Mouse (Mus musculus): ENCODE measurements around the gene Acnat2.
"Not testable (repeated sequence)": the region's sequence is repeated elsewhere in the genome, so short reads cannot be mapped to it uniquely, and the experiment has no call there.

The Acnat2 gene

DNA sequence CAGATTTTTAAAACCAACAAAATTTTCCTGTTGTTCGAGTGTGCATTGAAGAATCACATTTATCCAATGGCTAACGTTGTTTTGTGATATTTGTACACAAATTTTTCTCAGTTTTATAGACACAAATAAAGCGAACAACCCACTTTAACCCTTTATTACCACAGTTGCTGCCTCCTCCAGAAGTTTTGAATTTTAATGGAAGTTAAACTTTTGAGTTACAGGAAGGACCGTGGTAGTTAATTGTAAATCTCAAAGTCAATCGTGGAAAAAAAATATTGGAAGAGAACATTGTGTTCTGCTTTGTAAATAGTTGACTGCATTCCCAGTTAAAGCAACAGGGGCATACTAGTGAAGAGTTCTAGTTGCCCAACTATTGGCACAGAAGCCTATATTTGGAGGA, at the start of gene Acnat2:
TSS of gene Acnat2 (minus strand) at position 195 of the 400 bp plus-strand sequence.
- ATAC-seq (ENCODE audit: insufficient number of reproducible peaks, low FRiP score, low TSS enrichment): not testable (repeated sequence)

DNA sequence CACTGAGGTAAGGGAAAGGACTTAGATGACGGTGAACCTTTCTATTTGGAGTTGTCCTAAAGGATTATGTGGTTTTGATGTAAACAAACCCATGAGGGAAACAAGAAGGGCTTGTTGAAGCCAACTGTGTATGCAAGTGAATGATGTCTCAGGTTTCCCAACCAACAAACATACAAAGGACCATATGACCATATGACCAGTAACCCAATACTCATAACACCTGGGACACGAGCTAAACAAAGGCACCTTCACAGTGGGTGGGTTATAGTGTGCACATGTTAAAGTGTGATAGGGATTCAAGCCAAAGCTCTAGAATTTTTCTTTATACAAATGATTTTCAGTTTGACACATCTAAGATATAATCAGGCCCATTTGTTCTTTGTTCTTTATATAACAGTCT, 48.2 kb upstream of the Acnat2 start:
- ATAC-seq (ENCODE audit: insufficient number of reproducible peaks, low FRiP score, low TSS enrichment): no peak

DNA sequence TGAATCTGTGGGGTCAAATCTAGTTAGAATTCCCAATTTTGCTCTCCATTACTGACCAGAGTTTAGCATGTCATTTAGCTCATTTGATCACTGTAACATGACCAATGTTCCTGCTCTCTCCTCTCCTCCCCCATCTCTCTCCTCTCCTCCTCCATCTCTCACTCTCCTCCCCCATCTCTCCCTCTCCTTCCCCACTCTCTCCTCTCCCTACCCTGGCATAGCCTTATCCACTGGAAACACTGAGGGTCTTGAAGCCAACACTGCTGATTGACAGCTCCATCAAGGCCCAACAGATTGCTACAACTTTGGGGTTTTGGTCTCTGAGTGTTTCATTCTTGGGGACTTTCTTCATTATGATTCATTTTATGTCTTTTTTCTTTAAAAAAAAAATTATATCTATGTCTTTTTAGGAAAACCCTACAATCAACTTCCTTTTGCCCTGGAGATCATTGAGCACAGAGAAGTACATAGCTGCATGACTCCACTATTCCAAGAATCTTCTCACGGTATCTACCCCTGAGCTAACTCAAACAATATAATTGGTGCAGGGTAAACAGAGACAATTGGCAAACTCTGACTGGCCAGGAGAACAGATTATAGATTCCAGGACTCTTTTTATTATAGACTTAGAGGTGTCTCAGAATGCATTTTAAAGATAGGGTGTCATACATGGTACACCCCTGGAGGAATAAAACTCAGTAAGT, 44.0 kb upstream of the Acnat2 start:
- ATAC-seq (ENCODE audit: insufficient number of reproducible peaks, low FRiP score, low TSS enrichment): no peak

DNA sequence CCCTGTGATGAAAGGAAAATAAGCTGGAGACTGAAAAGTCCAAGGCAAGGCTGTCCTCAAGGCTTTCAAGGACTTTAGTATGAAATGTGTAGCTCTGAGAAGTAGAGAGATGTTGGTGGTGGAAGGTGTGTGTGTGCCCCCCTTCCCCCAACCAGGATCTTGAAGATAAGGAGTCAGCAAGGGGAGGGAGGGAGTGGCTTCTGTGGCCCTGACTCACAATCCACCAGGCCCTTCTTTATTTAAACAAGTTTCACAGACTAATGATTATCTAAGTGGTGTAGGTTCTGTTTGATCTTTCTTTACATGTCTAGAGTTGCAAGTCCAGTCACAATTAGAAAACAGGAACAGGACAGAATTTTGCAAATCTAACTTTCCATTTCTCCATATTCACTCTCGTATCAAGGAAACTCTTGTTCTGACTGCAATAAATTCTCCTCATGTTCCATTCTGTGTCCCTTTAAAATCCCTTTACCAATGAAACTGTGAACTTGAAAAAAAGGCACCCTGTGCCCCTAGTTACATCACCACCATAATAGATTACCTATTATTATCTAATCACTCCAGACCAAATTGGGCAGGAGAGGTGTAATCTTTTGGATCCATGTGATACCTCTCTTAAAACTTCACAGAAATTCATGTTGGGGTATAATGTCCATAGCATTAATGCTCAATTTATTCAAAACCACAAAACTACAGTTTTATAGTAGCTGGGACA, 43.3 kb upstream of the Acnat2 start:
- ATAC-seq (ENCODE audit: insufficient number of reproducible peaks, low FRiP score, low TSS enrichment): not testable (repeated sequence)

DNA sequence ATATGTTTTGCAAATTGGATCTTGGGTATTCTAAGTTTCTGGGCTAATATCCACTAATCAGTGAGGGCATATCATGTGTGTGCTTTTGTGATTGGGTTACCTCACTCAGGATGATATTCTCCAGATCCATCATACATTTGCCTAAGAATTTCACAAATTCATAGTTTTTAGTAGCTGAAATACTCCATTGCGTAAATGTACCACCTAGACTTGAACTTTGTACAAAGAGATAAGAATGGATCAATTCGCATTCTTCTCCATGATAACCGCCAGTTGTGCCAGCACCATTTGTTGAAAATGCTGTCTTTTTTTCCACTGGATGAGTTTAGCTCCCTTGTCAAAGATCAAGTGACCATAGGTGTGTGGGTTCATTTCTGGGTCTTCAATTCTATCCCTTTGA, 29.0 kb upstream of the Acnat2 start:
- not testable (repeated sequence) for ATAC-seq (ENCODE audit: insufficient number of reproducible peaks, low FRiP score, low TSS enrichment)

DNA sequence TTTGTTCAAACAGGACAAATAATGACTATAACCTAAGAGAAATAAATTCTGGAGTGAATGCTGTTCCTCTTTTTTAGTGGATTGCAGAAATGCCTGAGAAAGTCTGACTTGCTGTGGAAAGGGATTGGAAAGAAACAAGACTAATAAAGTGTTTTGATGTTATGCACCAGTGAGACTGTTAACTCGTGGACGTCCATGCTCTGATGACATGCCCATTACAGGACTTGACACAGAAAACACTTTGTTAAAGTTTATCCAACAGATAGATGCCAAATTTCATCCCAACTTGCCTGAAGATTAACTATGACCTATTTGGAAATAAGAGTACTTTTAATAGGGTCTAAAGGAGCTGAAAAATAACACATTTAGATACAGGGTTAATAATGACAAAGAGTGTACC, 2.2 kb upstream of the Acnat2 start:
- ATAC-seq (ENCODE audit: insufficient number of reproducible peaks, low FRiP score, low TSS enrichment): not testable (repeated sequence)

DNA sequence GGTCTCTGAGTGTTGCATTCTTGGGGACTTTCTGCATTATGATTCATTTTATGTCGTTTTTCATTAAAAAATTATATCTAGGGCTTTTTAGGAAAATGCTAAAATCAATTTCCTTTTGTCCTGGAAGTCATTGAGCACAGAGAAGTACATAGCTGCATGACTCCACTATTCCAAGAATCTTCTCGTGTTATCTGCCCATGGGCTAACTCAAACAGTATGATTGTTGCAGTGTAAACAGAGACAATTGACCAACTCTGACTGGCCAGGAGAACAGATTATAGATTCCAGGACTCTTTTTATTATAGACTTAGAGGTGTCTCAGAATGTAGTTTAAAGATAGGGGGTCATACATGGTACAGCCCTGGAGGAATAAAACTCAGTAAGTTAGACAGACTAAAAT, 21.1 kb downstream of the Acnat2 start:
- ATAC-seq (ENCODE audit: insufficient number of reproducible peaks, low FRiP score, low TSS enrichment): no peak

DNA sequence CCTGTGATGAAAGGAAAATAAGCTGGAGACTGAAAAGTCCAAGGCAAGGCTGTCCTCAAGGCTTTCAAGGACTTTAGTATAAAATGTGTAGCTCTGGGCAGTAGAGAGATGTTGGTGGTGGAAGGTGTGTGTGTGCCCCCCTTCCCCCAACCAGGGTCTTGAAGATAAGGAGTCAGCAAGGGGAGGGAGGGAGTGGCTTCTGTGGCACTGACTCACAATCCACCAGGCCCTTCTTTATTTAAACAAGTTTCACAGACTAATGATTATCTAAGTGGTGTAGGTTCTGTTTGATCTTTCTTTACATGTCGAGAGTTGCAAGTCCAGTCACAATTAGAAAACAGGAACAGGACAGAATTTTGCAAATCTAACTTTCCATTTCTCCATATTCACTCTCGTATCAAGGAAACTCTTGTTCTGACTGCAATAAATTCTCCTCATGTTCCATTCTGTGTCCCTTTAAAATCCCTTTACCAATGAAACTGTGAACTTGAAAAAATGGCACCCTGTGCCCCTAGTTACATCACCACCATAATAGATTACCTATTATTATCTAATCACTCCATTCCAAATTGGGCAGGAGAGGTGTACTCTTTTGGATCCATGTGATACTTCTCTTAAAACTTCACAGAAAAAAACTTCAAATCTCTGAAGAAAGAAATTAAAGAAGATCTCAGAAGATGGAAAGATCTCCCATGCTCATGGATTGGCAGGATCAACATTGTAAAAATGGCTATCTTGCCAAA, 24.2 kb downstream of the Acnat2 start:
- not testable (repeated sequence) for ATAC-seq (ENCODE audit: insufficient number of reproducible peaks, low FRiP score, low TSS enrichment)

DNA sequence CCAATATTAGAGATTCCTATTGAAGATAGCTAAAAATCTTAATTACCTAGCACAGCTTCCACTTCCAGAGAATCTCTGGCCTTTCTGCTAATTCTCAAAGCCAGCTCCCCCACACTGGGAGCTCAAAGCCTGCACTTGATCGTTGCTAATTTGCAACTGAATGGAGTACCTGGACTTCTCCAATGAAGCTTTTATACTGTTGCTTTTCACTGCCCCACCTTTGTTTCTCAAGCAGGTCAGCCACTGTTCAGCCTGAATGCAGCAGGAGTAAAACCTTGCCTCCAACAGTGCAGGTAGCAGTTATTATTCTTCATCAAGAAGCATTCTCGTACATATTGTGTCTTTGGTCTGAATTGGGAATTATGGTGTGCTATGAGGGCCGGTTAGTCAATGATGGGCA, 39.9 kb downstream of the Acnat2 start:
- ATAC-seq (ENCODE audit: insufficient number of reproducible peaks, low FRiP score, low TSS enrichment): not testable (repeated sequence)

DNA sequence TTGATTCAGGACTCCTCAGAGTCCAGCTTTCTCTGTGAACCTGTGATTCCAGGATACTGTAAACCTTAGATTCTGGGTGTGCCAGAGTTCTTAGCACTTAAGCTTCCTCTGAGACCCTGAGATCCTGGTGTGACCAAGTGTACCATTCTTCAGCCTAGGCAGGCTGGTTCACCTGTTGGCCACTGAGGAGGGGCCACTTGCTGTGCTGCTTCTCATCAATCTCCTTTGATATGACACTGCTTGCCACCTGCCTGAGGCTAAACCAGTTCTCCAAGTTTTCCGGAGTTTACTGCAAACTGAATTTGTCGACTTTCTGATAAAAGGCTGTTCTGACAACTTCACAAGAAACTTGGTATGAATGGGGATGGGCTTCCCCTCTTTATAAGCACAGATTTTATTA, 50.9 kb downstream of the Acnat2 start:
- no peak for ATAC-seq (ENCODE audit: insufficient number of reproducible peaks, low FRiP score, low TSS enrichment)

DNA sequence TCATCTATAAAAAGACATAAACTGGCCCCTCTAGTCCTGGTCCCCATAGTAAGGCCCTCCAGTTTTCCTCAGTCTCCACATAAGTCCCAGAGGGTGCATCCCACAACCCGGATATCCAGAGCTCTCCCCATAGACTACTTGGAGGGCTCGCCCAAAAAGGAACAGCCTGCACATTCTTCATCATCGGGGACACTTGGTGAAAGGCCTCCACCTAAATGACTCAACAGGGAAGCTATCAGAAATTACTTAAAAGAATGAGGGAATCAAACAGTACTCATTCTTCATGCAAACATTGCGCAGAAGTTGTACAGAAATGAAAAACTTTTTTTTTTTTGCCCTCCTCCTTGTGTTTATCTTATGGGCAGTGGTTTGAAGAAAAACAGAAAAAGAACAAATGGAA, 57.5 kb downstream of the Acnat2 start:
- no peak for ATAC-seq (ENCODE audit: insufficient number of reproducible peaks, low FRiP score, low TSS enrichment)

DNA sequence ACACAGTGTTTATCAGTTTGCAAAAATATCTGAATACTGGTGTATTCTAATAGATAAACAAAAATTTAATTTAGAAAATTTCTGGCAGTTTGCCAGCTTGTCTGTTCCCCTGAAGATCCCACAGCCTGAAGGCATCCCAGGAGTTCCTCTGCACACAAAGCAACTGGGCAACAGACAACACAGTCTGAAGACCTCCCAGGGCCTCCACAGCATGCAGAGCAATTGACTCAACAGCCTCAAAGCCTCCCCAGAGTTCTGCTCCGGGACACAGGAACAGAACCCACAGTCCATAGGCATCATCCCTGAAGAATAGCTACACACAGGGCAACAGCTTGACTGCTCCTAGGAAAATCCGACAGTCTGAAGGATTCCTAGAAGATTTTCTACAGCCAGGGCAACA, 59.3 kb downstream of the Acnat2 start:
- ATAC-seq (ENCODE audit: insufficient number of reproducible peaks, low FRiP score, low TSS enrichment): no peak

DNA sequence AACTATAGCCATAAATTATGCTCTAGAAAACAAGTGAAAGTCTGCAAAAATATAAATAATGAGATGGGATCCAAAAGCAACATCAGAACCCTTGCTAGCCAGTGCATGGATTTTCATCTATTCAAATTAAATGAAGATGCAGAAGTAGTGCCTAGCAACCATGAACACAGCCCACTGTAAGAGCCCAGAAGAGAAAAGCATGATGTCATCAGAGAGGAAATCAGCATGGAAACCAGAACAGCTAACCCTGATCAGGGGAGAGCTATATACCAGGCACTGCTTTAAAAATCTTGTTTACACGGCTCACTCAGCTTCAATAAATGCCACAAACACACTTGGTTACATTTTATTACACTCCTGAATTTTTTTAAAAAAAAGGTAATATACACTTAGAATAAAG, 60.0 kb downstream of the Acnat2 start:
- not testable (repeated sequence) for ATAC-seq (ENCODE audit: insufficient number of reproducible peaks, low FRiP score, low TSS enrichment)

DNA sequence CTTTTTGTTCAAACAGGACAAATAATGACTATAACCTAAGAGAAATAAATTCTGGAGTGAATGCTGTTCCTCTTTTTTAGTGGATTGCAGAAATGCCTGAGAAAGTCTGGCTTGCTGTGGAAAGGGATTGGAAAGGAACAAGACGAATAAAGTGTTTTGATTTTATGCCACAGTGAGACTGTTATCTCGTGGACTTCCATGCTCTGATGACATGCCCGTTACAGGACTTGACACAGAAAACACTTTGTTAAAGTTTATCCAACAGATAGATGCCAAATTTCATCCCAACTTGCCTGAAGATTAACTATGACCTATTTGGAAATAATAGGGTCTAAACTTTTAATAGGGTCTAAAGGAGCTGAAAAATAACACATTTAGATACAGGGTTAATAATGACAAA, 67.9 kb downstream of the Acnat2 start:
- not testable (repeated sequence) for ATAC-seq (ENCODE audit: insufficient number of reproducible peaks, low FRiP score, low TSS enrichment)

DNA sequence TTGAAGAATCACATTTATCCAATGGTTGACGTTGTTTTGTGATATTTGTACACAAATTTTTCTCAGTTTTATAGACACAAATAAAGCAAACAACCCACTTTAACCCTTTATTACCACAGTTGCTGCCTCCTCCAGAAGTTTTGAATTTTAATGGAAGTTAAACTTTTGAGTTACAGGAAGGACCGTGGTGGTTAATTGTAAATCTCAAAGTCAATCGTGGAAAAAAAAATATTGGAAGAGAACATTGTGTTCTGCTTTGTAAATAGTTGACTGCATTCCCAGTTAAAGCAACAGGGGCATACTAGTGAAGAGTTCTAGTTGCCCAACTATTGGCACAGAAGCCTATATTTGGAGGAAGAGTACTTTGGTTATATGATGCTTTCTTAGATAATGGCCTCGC, 70.0 kb downstream of the Acnat2 start:
- not testable (repeated sequence) for ATAC-seq (ENCODE audit: insufficient number of reproducible peaks, low FRiP score, low TSS enrichment)

Data from cerebellum, adult (tissue).